Mouse (Mus musculus) MEL (cell line): ENCODE results near the gene Wfdc11. TPM values are rescaled to one million over a fixed set of nuclear protein-coding genes. Genes with fewer than 3 reads are reported as not detected.

ENCODE experiments used
- DNase-seq: peaks from one replicate; pipeline ENCODE4 v3.0.0; 2011; ENCODE audit warnings: low read depth, low spot score
- H3K27ac ChIP-seq: 2 replicates; pipeline ENCODE4 v1.5.1; 2012; ENCODE audit warnings: low read depth, mild to moderate bottlenecking, control low read depth, low read length, moderate library complexity; ENCODE audit not compliant: control insufficient read depth
- H3K27me3 ChIP-seq, 2 experiments: fragments of 150-350 bp in 1 of 2; sonication (generic) in 1 of 2; 2 replicates each; pipeline ENCODE4 v1.6.1; 2012; ENCODE audit warnings: low read length in 2 of 2, mild to moderate bottlenecking in 2 of 2, improper control_type of control experiment in 1 of 2, moderate library complexity in 1 of 2; ENCODE audit not compliant: insufficient read depth in 2 of 2, control insufficient read depth in 1 of 2
- H3K36me3 ChIP-seq, 2 experiments: 2 replicates each; pipeline ENCODE4 v1.6.1; 2012 to 2014; ENCODE audit warnings: low read length in 2 of 2, improper control_type of control experiment in 1 of 2, inconsistent platforms in 1 of 2, mild to moderate bottlenecking in 1 of 2; ENCODE audit not compliant: insufficient read depth in 2 of 2, control insufficient read depth in 1 of 2
- H3K4me1 ChIP-seq, 2 experiments: fragments of 150-350 bp in 1 of 2; sonication (generic) in 1 of 2; 2 replicates each; pipeline ENCODE4 v1.6.1; 2012; ENCODE audit warnings: low read length in 2 of 2, improper control_type of control experiment in 1 of 2, mild to moderate bottlenecking in 1 of 2; ENCODE audit not compliant: insufficient read depth in 2 of 2, control insufficient read depth in 1 of 2
- H3K4me3 ChIP-seq, 2 experiments: fragments of 150-350 bp in 1 of 2; sonication (generic) in 1 of 2; 2 replicates each; pipeline ENCODE4 v1.5.1; 2012; ENCODE audit warnings: low read depth in 2 of 2, low read length in 2 of 2, mild to moderate bottlenecking in 2 of 2, moderate library complexity in 2 of 2, control low read depth in 1 of 2, improper control_type of control experiment in 1 of 2; ENCODE audit not compliant: control insufficient read depth in 1 of 2, insufficient read depth in 1 of 2
- H3K79me2 ChIP-seq: 2 replicates; pipeline ENCODE4 v1.6.1; 2012; ENCODE audit warnings: mild to moderate bottlenecking, low read length, moderate library complexity; ENCODE audit not compliant: control insufficient read depth, poor library complexity, insufficient read depth
- H3K9ac ChIP-seq: 2 replicates; pipeline ENCODE4 v1.6.1; 2012; ENCODE audit warnings: low read depth, mild to moderate bottlenecking, control low read depth, low read length, moderate library complexity; ENCODE audit not compliant: control insufficient read depth, poor library complexity, severe bottlenecking
- H3K9me3 ChIP-seq: fragments of 150-350 bp; sonication (generic); replicated peaks from 2 replicates; pipeline ENCODE4 v1.6.1; 2012; ENCODE audit warnings: mild to moderate bottlenecking, low read length, improper control_type of control experiment, moderate library complexity; ENCODE audit not compliant: insufficient read depth
- BHLHE40 ChIP-seq: IDR thresholded peaks from 2 replicates; pipeline ENCODE4 v1.6.1; 2012; ENCODE audit warnings: low read depth, mild to moderate bottlenecking, inconsistent platforms, low read length, improper control_type of control experiment, borderline replicate concordance
- CHD2 ChIP-seq: IDR thresholded peaks from 2 replicates; pipeline ENCODE4 v1.6.1; 2011; ENCODE audit warnings: low read length, improper control_type of control experiment
- CTCF ChIP-seq, 3 experiments: IDR thresholded peaks in 2 of 3; conservative IDR thresholded peaks in 1 of 3; 2 replicates each; pipeline ENCODE4 v1.5.1; 2011 to 2012; ENCODE audit warnings: low read length in 3 of 3, low read depth in 2 of 3, mild to moderate bottlenecking in 2 of 3, improper control_type of control experiment in 1 of 3, inconsistent platforms in 1 of 3, mixed read lengths in 1 of 3, moderate library complexity in 1 of 3; ENCODE audit not compliant: control insufficient read depth in 1 of 3, insufficient read depth in 1 of 3, poor library complexity in 1 of 3, severe bottlenecking in 1 of 3
- E2F4 ChIP-seq: IDR thresholded peaks from 2 replicates; pipeline ENCODE4 v1.6.1; 2011; ENCODE audit warnings: low read depth, low read length, improper control_type of control experiment, borderline replicate concordance
- EP300 ChIP-seq, 2 experiments: IDR thresholded peaks; 2 replicates each; pipeline ENCODE4 v1.6.1; 2011; ENCODE audit warnings: improper control_type of control experiment in 2 of 2, low read length in 2 of 2, low read depth in 1 of 2, mild to moderate bottlenecking in 1 of 2
- GATA1 ChIP-seq: IDR thresholded peaks from 2 replicates; pipeline ENCODE4 v1.6.1; 2011; ENCODE audit warnings: low read depth, low read length, improper control_type of control experiment
- JUND ChIP-seq: IDR thresholded peaks from 2 replicates; pipeline ENCODE4 v1.6.1; 2011; ENCODE audit warnings: low read depth, mild to moderate bottlenecking, improper control_type of control experiment, low read length
- MAZ ChIP-seq: IDR thresholded peaks from 2 replicates; pipeline ENCODE4 v1.6.1; 2012; ENCODE audit warnings: low read depth, mild to moderate bottlenecking, inconsistent platforms, low read length, improper control_type of control experiment
- MXI1 ChIP-seq: IDR thresholded peaks from 2 replicates; pipeline ENCODE4 v1.6.1; 2011; ENCODE audit warnings: mild to moderate bottlenecking, low read depth, low read length, improper control_type of control experiment
- NRF1 ChIP-seq: IDR thresholded peaks from 2 replicates; pipeline ENCODE4 v1.6.1; 2014; ENCODE audit warnings: low read depth, mild to moderate bottlenecking, inconsistent platforms, low read length, improper control_type of control experiment, moderate library complexity; ENCODE audit not compliant: poor library complexity, insufficient read depth, severe bottlenecking
- SIN3A ChIP-seq: IDR thresholded peaks from 2 replicates; pipeline ENCODE4 v1.6.1; 2012; ENCODE audit warnings: low read length, improper control_type of control experiment, inconsistent platforms
- TCF12 ChIP-seq: IDR thresholded peaks from 2 replicates; pipeline ENCODE4 v1.6.1; 2014; ENCODE audit warnings: low read depth, mild to moderate bottlenecking, inconsistent platforms, low read length, improper control_type of control experiment, moderate library complexity
- UBTF ChIP-seq: IDR thresholded peaks from 2 replicates; pipeline ENCODE4 v1.6.1; 2012; ENCODE audit warnings: low read depth, mild to moderate bottlenecking, inconsistent platforms, low read length, improper control_type of control experiment, moderate library complexity, borderline replicate concordance; ENCODE audit not compliant: insufficient read depth
- USF1 ChIP-seq: IDR thresholded peaks from 2 replicates; pipeline ENCODE4 v1.6.1; 2014; ENCODE audit warnings: low read depth, mild to moderate bottlenecking, inconsistent platforms, low read length, improper control_type of control experiment, moderate library complexity
- ZMIZ1 ChIP-seq: IDR thresholded peaks from 2 replicates; pipeline ENCODE4 v1.6.1; 2012; ENCODE audit warnings: low read depth, mild to moderate bottlenecking, inconsistent platforms, low read length, improper control_type of control experiment, moderate library complexity
- polyA plus RNA-seq, 2 experiments: library from polyadenylated mRNA; stranded (reverse) in 1 of 2; unstranded in 1 of 2; fragments of >175 nt in 1 of 2; fragments of >200 nt in 1 of 2; gene quantifications; 2 replicates each; pipeline versions ENCODE4 v1.2.1 to v1.2.4; 2012; ENCODE audit warnings: low replicate concordance in 2 of 2, low read depth in 1 of 2; ENCODE audit not compliant: insufficient read length in 2 of 2, insufficient read depth in 1 of 2, missing spikeins in 1 of 2
- total RNA-seq: library from RNA; depleted of rRNA; stranded (reverse); fragments of 300-350 nt; gene quantifications from 2 replicates; pipeline ENCODE4 v1.2.3, GENCODE M21; 2012

The Wfdc11 gene
- total and polyA plus RNA-seq, 3 experiments: not detected

GRCm38 (mm10) chr2:164676103-164676502, 2.2 kb upstream of the Wfdc11 start:
- H3K36me3 ChIP-seq: peaks cover 0 to 18% of the 10 kb centered on the region in 2 experiments; a peak in 2 of 4 replicates
- DNase-seq: peak; percentile 14
- no peak overlapping the region for H3K27ac ChIP-seq
- TF ChIP-seq CTCF (IDR thresholded peaks at IDR 0.05 in 2 of 3, conservative IDR thresholded peaks at IDR 0.05 in 1 of 3; ENCODE audit: control insufficient read depth in 1 of 3, insufficient read depth in 1 of 3, low read depth in 2 of 3, low read length in 3 of 3, poor library complexity in 1 of 3, severe bottlenecking in 1 of 3): peak; percentile 55 to 63 (median 62)
- no peak for TF ChIP-seq ZMIZ1
- TF ChIP-seq TCF12: 0 out of 2 replicates have a peak, but pooled peaks have one; percentile 23
- peak in 1 of 2 experiments; percentile 21; a peak in 1 of 4 replicates for TF ChIP-seq EP300 (IDR thresholded peaks at IDR 0.05; ENCODE audit: low read depth in 1 of 2, low read length in 2 of 2)
- no peak for TF ChIP-seq E2F4
- no peak for TF ChIP-seq CHD2
- H3K27me3 ChIP-seq: no peaks in the 10 kb centered on the region; a peak in 1 of 4 replicates
- H3K9ac ChIP-seq: no peak overlapping the region
- no peaks in the 10 kb centered on the region for H3K9me3 ChIP-seq
- no peak overlapping the region for H3K4me3 ChIP-seq
- H3K79me2 ChIP-seq: no peaks in the 10 kb centered on the region; the same call in 1 of the 2 replicates
- H3K4me1 ChIP-seq: peaks cover 20% of the 10 kb centered on the region in 2 experiments

DNA sequence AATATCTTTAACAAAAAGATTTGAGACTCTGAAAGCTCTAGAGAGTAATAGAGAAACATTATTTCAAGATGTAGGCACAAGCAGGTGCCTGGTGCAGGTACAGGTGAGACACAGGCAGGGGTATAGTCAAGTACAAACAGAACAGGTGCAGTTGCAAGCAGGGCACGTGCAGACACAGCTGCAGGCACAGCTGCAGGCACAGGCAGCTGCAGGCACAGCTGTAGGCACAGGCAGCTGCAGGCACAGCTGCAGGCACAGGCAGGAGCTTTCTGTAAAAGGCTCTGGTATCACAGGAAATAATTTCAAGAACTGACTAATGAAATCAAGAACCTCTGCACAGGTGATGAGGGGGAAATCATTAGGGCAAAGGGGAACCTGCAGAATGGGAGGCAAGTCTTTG, 2.9 kb downstream of the Wfdc11 start:
- Histone ChIP-seq H3K9ac (no peak overlapping the region), H3K27ac (no peak overlapping the region), H3K36me3 (peaks cover 0 to 4% of the 10 kb centered on the region in 2 experiments; a peak in 2 of 4 replicates), H3K9me3 (no peaks in the 10 kb centered on the region), H3K4me1 (peaks cover 5 to 11% of the 10 kb centered on the region in 2 experiments), H3K4me3 (no peak overlapping the region), H3K79me2 (no peaks in the 10 kb centered on the region), H3K27me3 (no peaks in the 10 kb centered on the region)
- TF ChIP-seq JUND (no peak), BHLHE40 (peak; percentile 15; the same call in 1 of the 2 replicates), TCF12 (peak; percentile 76), UBTF (no peak), MXI1 (no peak), NRF1 (no peak), SIN3A (no peak), MAZ (no peak), EP300 (IDR thresholded peaks at IDR 0.05; ENCODE audit: low read depth in 1 of 2, low read length in 2 of 2) (0 out of 4 replicates have a peak, but pooled peaks of 1 of the 2 experiments have one; percentile 6), E2F4 (no peak), GATA1 (no peak), USF1 (no peak)
- no peak for DNase-seq
